Mouse (Mus musculus) mouse embryonic stem cell (cell line): ENCODE measurements around the gene Nfkbib.

Experiments
- in situ Hi-C, 2 experiments: fragments of 300-500 bp; cut with MboI; formaldehyde crosslinking; loops; 1 replicate in 1 of 2; 3 replicates in 1 of 2; pipeline ENCODE4 v1.14.3; 2019 to 2020; ENCODE audit warnings: low sequenced_read_pairs in 2 of 2, low pct_unique_long_range_greater_than_20kb in 1 of 2, mixed read lengths in 1 of 2; ENCODE audit not compliant: unreplicated experiment in 1 of 2

Gene Nfkbib

DNA sequence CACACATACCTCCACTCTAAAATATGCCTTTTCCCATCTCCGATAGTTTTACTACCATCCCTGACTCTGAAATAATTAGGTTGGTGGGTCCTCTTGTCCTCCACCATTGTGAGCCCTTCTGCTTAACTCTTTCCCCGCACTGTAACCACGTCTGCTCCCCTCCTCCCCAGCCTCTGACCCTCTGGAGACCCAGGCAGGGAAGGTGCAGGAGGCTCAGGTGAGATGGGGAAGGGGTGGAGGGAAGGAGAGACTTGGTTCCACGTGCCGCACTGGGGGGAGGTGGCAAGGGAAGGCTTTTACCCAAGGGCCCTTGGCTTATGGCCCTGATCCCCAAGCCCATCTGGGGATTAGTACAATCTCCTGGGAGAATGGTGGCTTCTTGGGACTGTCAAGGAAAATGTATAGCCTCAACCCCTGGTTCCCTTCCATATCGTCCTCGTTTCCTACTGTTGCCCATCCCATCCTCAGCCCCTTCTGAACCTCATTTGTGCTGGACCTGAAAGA, at the start of gene Nfkbib:
Gene Nfkbib, minus strand, starts transcription at position 51 of the 504 bp plus-strand sequence.
- in situ Hi-C loops: no loop called here

DNA sequence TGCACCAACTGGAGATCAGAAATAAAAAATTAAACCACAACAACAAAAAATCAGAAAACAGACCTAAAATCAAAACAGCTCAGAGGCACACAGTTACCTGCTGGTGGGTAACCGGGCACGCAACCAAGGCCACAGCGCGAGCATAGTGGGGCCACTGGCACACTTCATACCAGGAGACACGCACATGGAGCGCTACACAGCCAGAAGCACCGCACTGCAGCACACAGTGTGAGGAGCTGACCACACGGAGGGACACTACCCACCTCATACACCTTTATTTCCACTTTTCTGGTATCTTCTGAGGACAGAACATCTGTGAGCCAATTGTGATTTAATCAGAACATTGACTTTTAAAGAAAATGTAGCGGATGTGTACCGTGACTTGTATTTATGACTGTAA, 49.6 kb upstream of the Nfkbib start:
- in situ Hi-C loops: no loop called here

DNA sequence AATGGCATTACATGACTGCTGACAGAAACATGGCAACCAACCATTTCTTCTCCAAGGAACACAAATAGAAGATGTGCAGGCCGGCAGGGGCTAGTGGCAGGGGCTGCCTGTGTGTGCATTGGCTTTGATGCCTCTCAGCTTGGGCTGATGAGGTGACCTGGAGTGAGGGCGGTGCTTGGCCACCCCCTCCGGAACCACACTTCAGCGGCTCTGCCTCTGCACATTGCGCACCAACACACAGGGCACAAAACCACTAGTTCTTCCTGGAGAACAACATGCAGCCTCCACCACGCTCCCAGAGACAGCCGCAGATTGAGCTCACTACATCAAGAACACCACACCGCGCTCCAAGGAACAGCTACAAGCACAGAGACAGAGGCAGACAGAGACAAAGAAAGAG, 48.9 kb upstream of the Nfkbib start:
- in situ Hi-C loops: no loop called here

DNA sequence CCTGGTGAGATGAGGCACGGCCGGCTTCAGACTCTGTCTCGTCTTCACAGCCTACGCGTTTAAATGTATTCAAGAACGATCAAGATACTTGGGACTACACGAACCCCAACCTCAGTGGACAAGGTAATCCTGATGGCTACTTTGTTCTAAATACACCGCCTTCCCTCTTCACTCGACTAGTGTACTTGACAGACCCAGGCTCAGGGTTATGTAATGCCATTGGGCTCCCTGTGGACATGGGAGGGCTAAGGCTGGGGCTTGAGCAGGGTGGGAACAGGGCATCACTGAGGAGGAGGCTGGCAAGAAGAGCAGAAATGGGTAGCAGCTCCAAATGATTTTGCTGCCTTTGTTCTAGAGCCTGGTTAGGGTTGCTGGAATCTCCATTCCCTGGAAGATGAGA, 47.9 kb upstream of the Nfkbib start:
- in situ Hi-C loops: no loop called here

DNA sequence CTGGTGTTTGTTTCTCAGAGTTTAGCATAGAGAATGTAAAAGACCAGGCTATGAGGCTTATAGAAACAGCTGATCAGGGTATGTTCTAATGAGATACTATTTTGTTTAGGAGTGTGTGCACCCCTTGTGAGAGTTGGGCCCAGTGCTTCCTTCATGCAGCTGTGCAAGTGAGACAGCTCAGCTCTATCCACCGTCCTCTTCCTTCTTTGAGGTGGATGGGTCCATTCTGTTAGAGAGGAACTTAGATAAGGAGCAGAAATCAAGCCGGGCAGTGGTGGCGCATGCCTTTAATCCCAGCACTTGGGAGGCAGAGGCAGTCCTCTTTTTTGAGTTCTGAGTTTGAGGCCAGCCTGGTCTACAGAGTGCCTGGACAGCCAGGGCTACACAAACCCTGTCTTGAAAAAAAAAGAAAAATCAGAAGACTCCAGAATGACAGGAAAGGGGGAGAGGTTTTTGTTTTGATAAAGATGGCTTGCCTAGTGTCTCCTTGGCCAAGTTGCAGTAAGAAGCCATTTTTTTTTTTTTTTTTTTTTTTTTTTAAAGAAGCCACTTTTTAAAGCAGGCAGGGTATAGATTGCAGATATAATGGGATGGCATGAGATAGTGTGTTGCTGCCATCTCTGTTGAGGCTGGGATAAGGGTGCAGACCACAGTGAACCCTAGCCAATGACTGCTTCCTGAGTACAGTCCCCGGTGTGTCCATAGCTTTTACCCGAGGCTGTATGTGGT, 47.2 kb upstream of the Nfkbib start:
- in situ Hi-C loops: no loop called here

DNA sequence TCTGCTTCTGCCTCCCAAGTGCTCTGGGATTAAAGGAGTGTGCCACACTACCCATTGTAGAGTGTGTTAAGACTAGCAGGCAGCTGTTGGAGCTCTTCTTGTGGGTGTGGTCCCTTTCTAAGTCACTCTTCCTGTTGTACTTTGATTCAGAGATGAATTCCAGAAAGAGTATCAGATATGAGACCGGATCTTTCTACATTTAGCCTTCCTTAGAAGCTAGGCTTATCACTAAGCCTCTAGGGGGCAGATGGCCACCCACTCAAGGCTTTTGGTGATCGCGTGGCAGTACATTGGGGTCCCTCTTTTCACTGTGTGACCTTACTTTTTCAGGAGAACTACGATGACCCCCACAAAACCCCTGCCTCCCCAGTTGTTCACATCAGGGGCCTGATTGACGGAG, 45.6 kb upstream of the Nfkbib start:
- in situ Hi-C loops: no loop called here

DNA sequence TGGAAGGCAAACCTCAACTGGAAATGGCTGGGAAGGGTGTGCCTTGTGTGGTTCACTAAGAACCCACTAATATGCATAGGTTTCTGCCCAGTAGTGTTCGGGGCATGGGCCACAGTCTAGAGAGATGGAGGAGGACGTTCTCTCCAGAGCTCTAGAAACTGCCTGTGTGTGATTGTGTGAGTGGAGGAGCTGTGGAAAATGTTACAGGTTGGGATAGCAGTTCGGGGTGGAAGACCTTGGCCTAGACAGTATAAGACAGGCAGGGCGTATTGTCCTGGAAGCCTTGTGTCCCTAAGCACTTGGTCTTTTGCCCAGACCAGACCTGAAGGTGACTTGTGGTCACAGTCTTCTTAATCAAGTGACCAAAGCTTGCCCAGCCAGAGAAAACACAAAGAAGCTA, 45.1 kb upstream of the Nfkbib start:
- in situ Hi-C loops: no loop called here

DNA sequence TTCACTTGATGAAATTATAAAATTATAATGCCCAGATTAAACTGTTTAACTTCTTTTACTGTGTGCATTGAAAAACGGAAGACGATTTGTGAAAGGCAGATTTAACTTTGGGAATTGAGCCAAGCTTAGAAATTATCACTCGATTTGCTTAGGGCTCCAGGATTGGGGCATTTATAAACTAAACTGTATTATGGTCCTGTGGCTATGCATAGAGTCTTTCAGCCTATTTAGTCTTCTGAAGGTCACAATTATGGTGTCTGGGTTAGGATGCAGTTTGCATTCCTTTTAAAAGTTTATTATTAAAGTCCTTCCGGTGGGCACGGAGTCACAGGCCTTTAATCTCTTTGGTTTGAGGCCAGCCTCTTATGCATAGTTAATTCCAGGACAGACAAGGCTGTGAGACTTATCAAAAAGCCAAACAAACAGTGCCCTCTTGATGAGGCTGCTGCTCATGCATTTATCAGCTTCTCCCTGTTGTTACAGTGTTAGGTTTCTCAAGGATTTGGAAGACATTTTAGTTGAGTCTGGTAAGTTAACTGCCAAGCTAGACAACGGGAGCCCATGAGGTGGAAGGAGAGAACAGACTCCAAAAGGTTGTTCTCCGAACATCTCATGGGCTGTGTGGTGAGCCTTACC, 44.4 kb upstream of the Nfkbib start:
- in situ Hi-C loops: no loop called here

DNA sequence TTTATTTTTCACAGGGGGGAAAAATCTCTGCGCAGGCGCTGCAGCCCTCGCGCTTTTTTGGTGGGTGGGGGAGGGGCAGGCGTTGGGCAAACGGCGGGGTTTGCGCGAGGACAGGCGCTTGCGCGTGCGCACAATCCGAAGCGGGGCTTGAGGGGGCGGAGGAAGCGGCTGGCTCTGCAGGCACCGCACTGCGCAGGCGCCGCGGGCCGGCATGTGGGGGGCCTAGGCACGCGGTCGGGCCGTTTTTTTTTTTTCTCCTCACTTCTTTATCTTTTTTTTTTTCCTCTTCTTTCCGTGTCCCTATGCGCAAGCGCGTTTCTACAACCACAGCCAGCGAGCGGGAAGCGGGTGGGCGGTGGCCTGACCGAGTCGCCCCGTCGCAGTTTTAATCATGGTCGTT, 43.9 kb upstream of the Nfkbib start:
- in situ Hi-C loops: no loop called here

DNA sequence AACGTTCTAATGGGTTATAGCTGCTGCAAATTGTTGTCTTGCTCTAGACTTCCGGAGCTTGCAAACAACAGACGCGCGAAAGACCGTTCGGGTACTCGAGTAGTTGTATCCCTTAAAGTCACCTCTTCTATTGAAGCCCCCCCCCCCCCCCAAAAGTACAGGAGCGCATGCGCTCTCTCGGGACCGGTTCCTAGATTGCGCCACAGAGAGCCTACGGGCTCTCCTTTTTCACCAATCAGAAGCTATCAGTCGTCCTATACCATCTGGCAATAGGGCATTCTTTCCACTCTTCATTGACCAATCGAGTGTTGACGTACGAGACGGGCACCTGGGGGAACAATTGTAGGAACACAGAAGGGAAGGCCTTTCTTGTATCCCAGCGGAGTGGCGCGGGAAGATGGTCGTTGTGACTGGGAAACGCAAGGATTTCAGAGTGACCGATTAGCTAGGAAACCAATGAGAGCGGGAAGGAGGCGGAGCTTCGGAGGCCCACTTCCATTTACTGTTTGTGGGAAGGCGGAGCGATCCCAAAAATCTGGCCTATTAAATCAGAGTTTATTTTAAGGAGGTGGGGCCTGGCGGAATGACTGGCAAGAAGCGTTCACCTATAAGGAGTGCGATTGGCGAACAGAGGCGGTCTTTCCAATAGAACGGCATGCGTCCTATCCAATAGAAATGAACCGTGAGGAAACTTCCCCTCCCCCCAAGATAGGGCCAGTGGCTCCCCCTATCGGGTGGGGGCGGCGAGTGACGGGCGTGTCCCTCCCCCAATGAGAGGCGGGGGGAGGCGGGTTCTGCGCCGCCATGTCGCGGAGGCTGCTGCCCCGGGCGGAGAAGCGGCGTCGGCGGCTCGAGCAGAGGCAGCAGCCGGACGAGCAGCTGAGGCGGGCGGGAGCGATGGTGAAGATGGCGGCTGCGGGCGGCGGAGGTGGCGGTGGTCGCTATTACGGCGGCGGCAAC, 43.1 kb upstream of the Nfkbib start:
- in situ Hi-C loops: no loop called here

DNA sequence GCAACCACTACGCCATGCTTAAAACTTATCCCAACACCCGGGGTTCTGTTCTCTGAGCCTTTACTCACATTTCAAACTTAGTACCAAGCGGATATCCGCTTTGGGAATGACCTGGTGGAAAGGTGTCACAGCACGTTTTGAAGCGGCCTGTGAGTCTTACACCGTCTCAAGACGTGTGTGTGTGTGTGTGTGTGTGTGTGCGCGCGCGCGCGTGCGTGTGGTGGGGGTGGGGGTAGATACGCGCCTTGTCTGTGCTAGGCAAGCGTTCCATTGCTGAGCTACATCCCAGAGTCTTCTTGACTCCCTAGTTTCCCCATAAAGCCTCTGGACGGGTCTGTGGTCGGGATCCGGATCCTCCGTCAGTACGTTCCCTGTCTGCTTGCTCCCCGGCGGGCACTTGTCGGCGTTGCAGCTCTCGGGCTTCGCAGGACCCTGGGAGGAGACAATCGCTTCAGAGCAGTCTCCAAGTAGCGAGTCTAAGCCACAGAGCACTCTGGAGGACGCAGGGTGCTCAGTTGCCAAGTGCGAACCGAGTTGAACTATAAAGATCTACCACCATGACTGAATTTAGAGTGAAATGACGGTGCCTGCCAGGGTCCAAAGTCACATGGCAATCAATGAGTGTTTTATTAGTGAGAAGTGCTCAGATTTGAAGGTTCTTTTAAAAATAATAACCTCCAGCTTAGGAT, 42.2 kb upstream of the Nfkbib start:
- in situ Hi-C loops: no loop called here

DNA sequence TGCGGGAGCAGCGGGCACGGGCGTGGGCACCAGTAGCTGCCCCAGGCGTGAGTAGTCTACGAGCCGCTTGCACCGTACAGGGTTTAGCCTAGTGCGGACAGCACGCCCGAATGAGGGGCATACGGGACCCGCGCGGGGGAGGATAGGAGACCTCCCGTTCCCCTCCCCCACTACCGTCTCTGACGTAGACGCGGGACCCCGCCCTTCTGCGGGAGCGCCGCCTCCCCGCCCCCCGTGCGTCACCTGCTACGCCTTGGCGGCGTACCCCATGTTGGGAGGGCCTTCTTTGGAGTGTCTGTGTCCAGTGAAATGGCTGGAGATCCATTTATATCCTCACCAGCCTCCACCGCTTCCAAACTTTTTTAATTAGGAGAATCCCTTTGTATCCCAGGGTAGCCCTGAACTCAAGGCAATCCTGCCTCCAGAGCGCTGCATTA, 41.7 kb upstream of the Nfkbib start:
- in situ Hi-C loops: no loop called here

DNA sequence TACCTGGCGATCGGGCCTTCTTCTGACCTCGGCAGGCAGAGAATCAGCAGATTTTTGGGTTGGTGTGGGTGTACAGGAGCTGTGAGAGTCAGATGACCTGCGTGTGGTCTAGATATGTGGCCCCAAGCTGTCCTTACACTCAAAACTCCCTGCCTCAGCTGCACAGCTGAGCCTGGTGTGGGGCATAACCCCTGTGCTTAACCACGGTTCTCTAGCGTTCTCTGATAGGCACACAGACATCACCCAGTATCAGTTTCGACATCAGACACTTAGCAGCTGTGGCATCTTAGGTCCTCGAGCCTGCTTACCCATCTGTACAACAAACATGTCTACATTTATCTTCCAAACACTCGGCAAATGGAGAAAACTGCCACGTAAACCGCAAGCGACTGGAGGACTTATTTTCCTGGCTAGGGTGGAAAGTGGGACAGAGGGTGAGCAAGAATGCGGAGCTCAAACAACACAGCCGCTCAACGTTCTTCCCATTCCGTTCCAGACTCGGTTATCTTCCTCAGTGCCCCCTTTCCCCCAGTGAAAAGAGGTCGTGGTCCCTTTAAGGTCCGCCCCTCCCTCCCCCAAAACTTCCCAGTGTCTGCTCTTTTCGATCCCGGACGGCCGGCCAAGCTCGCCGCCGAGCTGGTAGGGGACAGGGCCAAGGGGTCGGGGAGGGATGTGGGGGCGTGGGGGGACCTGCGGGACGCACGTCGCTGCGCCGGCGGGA, 41.1 kb upstream of the Nfkbib start, which contains the start of gene Hnrnpl:
Gene Hnrnpl, plus strand, starts transcription at position 321 of the 721 bp plus-strand sequence.
- in situ Hi-C loops: no loop called here

DNA sequence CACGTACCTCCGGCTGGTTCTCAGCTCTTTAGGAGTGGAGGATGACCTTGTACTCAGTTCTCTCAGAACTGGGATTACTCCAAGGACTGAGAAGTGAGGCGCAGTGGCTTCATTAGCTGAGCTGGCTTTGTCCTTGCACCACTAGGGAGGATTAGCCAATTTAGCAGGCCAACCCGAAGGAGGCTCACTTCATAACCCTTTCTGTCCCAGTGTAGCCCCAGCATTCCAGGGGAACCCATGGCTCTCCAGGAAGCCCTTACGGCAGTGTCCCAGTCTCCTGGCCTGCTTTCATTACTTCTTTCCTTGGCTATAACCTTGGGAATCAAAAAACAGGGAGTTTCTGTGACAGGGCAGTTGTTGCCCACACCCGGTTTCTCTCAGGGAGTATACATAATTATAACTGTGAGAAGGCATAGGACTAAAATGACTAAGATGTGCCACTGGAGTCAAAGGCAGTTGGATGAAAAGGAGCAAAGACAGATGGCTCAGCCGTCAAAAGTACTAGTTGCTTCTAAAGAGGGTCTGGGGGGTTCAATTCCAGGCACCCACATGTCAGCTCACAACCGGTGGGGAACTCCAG, 40.4 kb upstream of the Nfkbib start:
- in situ Hi-C loops: no loop called here

DNA sequence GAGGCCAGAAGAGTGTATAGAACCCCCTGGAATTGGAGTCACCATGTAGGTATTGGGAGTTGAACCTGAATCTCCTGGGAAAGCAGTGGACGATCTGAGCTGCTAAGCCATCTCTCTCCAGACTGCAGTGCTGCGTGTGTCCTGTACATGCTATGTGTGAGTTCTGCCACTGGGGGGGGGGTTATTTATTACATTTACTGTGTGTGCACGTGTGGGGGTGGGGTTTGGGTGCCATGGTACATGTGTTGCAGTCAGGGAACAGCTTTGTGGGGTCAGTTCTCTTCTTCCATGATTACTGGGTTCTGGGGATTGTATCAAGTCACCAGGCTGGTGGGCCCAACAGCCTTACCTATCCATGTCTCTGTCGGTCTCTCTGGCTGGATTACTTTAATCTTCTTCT, 39.6 kb upstream of the Nfkbib start:
- in situ Hi-C loops: no loop called here

DNA sequence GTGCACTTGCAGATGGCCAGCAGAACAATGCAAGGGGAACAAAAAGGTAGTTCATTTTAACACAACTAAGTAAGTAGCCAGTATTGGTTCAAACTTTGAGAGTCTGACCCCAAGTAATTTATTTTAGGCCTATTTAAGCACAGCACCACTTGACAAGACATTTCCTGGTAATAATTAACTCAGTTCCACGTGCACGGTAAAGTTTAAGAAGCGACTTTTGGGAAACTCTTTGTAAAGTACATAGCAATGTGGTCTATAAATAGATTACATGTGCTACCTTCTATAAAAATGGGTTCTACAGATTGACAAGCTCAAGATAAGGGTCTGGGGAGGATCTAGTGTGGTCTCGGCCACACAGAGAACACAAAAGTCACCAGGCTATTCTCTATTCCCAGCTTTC, 36.4 kb upstream of the Nfkbib start:
- in situ Hi-C loops: no loop called here

DNA sequence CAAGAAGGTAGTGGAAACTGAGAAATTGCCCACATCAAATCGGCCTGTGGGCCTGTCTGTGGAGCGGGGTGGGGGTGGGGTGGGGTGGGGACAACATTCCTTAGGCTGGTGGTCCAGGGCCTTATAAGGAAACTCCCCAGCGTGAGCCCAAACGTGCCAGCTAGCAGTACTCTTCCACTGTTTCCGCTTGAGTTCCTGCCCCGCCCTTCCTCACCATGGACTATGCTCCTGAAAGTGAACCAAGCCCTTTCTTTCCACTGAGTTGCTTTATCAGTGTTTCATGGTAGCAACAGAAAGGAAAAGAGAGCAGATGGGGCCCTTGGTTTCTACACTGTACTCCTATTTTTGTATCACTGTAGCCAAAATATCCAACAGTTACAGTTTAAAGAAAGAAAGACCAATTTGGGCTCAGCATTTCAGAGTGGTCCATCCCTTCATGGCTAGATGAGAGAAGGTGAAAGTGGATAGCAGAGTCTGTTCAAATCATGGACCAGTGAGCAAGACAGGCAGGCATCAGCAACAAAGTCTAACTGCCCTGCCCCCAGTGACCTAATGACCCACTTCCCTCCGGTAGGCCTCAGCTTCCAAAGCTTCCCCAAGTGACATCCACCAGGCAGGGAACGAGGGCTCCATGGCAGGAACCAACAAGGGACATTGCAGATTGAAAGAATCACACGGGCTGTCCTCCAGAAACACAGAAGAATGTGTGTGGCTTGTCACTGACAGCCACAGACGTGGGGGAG, 35.7 kb upstream of the Nfkbib start:
- in situ Hi-C loops: no loop called here
